9 mouse cellular contexts compared by ENCODE assay signal in the genomic region with DNA sequence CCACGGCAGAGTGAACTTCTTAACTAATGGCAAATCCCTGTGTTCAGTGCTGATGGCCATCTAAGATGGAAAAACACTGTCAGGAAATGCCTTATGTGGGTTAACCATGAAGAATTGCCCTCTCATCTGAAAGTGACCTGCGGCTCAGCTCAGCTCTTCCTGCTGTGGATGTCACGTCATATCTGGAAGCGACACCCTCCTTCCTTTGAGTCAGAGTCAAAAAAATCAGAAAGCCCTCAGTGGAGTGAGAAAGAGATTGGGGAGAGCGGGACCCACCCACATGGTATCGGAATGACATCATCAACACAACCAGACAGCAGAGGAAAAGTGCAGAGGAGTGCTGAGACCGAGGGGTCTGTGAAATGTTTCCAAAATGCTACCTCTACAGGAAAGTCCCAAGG. TPM values are rescaled to one million over a fixed set of nuclear protein-coding genes. Genes with fewer than 3 reads are reported as not detected.
DNase-seq lines count a peak whose midpoint lies in the region; ATAC-seq and TF ChIP-seq lines count a peak whose summit lies in the region.
"Had no signal": no experiment of that assay in that cellular context is flagged by ENCODE, and none has a peak within 500 bp of the region (broad histone marks: within the 10 kb centered on the region; RNA-seq: fewer than 3 reads in every experiment).

No protein-coding gene starts in this region.

- H3K9ac ChIP-seq in liver, postnatal 0 days (replicated peaks) = no peak overlapping the region

- H3K36me3 ChIP-seq in liver, postnatal 0 days (replicated peaks; ENCODE audit: insufficient read depth, low read length) = no peaks in the 10 kb centered on the region

- H3K4me2 ChIP-seq in liver, postnatal 0 days (ENCODE audit: low read depth, low read length) = no peak overlapping the region

- no peak for TF ChIP-seq CTCF in liver, postnatal 0 days (IDR thresholded peaks at IDR 0.05; ENCODE audit: low read depth)

- intact Hi-C loops in heart, postnatal 25 days (cut with DNase I) = no loop called here

- no peaks in the 10 kb centered on the region; the same call in 1 of the 2 replicates for H3K4me1 ChIP-seq in liver, postnatal 0 days (ENCODE audit: insufficient read depth)

- no peak for ATAC-seq in liver, postnatal 0 days

- no peaks in the 10 kb centered on the region for H3K9me3 ChIP-seq in liver, postnatal 0 days (ENCODE audit: low read length)

- DNase-seq in heart, adult 11 months = peak; percentile 94
- DNase-seq in heart, postnatal 25 days (ENCODE audit: low spot score) = no peak
- peak; percentile 54 for DNase-seq in NIH3T3 (ENCODE audit: low read depth)
- DNase-seq in heart, adult 9 months (ENCODE audit: low spot score in 2 of 2) = peak; percentile 33 to 42
- DNase-seq in kidney, postnatal 25 days = peak; percentile 41 to 57
- DNase-seq in right cerebral cortex, postnatal 4 days = peak; percentile 23
- DNase-seq in liver, postnatal 0 days = no peak
- no peak for DNase-seq in gastrocnemius, postnatal 10 days

- no peak for TF ChIP-seq EP300 in liver, postnatal 0 days (IDR thresholded peaks at IDR 0.05; ENCODE audit: low read depth)

- whole genome bisulfite sequencing in liver, postnatal 0 days (ENCODE audit: insufficient replicate concordance) = 48% methylated on average over 7 of the region's 7 CpGs

- no peak overlapping the region for H3K27ac ChIP-seq in liver, postnatal 0 days (ENCODE audit: low read depth)

- H3K27me3 ChIP-seq in liver, postnatal 0 days (ENCODE audit: insufficient read depth, low read length) = no peaks in the 10 kb centered on the region

- no peak overlapping the region for H3K4me3 ChIP-seq in liver, postnatal 0 days (ENCODE audit: low read depth, low read length)

RNA-seq across cellular contexts. Expression of a gene that starts 39.3 kb away (rescaled TPM):
- 10 to 100 TPM; 36.9 to 41.9 TPM for total RNA-seq in heart, postnatal 25 days (2021)
- polyA plus RNA-seq in liver, postnatal 0 days (2015; fragmentation: Nextera tagmentation; extraction: Ambion mirVana) = 131 and 142 TPM in 2 replicates
- 10 to 100 TPM; 46.8 to 59.0 TPM for total RNA-seq in gastrocnemius, postnatal 10 days (2021)

RNA-seq across cellular contexts. Expression of a gene that starts 39.4 kb away (rescaled TPM):
- total RNA-seq in heart, postnatal 25 days (2021) = not detected
- polyA plus RNA-seq in liver, postnatal 0 days (2015; fragmentation: Nextera tagmentation; extraction: Ambion mirVana) = not detected in 2 replicates
- not detected for total RNA-seq in gastrocnemius, postnatal 10 days (2021)
- total RNA-seq: heart, postnatal 36 days had no signal

RNA-seq across cellular contexts. Expression of a gene that starts 40.6 kb away (rescaled TPM):
- 10 to 100 TPM; 14.1 to 14.5 TPM for total RNA-seq in heart, postnatal 25 days (2021)
- 47.0 and 47.8 TPM in 2 replicates for polyA plus RNA-seq in liver, postnatal 0 days (2015; fragmentation: Nextera tagmentation; extraction: Ambion mirVana)
- 1 to 10 TPM; 2.1 to 2.5 TPM for total RNA-seq in gastrocnemius, postnatal 10 days (2021)

RNA-seq across cellular contexts. Expression of a gene that starts 56.4 kb away (rescaled TPM):
- 1 to 10 TPM; 3.1 to 4.0 TPM for total RNA-seq in heart, postnatal 25 days (2021)
- polyA plus RNA-seq in liver, postnatal 0 days (2015; fragmentation: Nextera tagmentation; extraction: Ambion mirVana) = 16.9 and 17.5 TPM in 2 replicates
- total RNA-seq in gastrocnemius, postnatal 10 days (2021) = 1 to 10 TPM; 5.6 to 6.1 TPM

Comparison
In these comparisons a context has a peak if more than half of its experiments do, and no peak if none do; other contexts are left out.
1. DNase-seq: peak in heart, adult 11 months (single experiment), NIH3T3 (single experiment), heart, adult 9 months (2 of 2), kidney, postnatal 25 days (2 of 2) and right cerebral cortex, postnatal 4 days (single experiment); none in heart, postnatal 25 days (single experiment), liver, postnatal 0 days (single experiment) and gastrocnemius, postnatal 10 days (single experiment).
2. RNA of a gene that starts 40.6 kb away (total RNA-seq): 14.1 to 14.5 TPM in heart, postnatal 25 days; 2.1 to 2.5 TPM in gastrocnemius, postnatal 10 days; every median in the first group is over 4 times any median in the second.